Mouse (Mus musculus) liver, adult 2 months (tissue): ENCODE results near the gene Gga1. TPM values are rescaled to one million over a fixed set of nuclear protein-coding genes. Genes with fewer than 3 reads are reported as not detected.

Experiments
- DNase-seq: peaks from one replicate; pipeline ENCODE4 v3.0.0-alpha.2; 2011; ENCODE audit warnings: low read depth, low spot score; ENCODE audit errors: extremely low read depth
- H3K27ac ChIP-seq: fragments of 200-500 bp; replicated peaks from 2 replicates; pipeline ENCODE4 v1.5.1; 2012; ENCODE audit warnings: low read depth, mild to moderate bottlenecking, control low read depth, inconsistent platforms, low read length; ENCODE audit not compliant: insufficient read depth
- H3K27me3 ChIP-seq: fragments of 200-500 bp; 2 replicates; pipeline ENCODE4 v1.6.1; 2012; ENCODE audit warnings: mild to moderate bottlenecking, moderate library complexity, low read length, inconsistent platforms; ENCODE audit not compliant: control insufficient read depth, insufficient read depth
- H3K36me3 ChIP-seq: fragments of 200-500 bp; 2 replicates; pipeline ENCODE4 v1.6.1; 2012; ENCODE audit warnings: low read length, inconsistent platforms; ENCODE audit not compliant: control insufficient read depth, insufficient read depth
- H3K4me1 ChIP-seq: fragments of 200-500 bp; 2 replicates; pipeline ENCODE4 v1.6.1; 2011; ENCODE audit warnings: low read length; ENCODE audit not compliant: control insufficient read depth, insufficient read depth
- H3K4me3 ChIP-seq: fragments of 200-500 bp; 2 replicates; pipeline ENCODE4 v1.5.1; 2011; ENCODE audit warnings: low read depth, mild to moderate bottlenecking, control low read depth, low read length, moderate library complexity; ENCODE audit not compliant: insufficient read depth
- H3K79me2 ChIP-seq: fragments of 200-500 bp; 2 replicates; pipeline ENCODE4 v1.6.1; 2012; ENCODE audit warnings: inconsistent platforms, mild to moderate bottlenecking, low read length, moderate library complexity; ENCODE audit not compliant: control insufficient read depth, insufficient read depth
- H3K9ac ChIP-seq: fragments of 200-500 bp; 2 replicates; pipeline ENCODE4 v1.6.1; 2012; ENCODE audit warnings: low read depth, mild to moderate bottlenecking, control low read depth, inconsistent platforms, low read length
- CTCF ChIP-seq: fragments of 200-500 bp; IDR thresholded peaks from 2 replicates; pipeline ENCODE4 v1.5.1; 2011; ENCODE audit warnings: low read depth, low read length, control low read depth
- POLR2A ChIP-seq: fragments of 200-500 bp; IDR thresholded peaks from 2 replicates; pipeline ENCODE4 v1.6.1; 2011; ENCODE audit warnings: low read length, control low read depth; ENCODE audit not compliant: insufficient read depth; ENCODE audit errors: extremely low read depth
- WGBS: fragments of 180-500 bp; shearing (Covaris S2); methylation state at CpG from one replicate; pipeline ENCODE4 v1.1.7; 2018; 5-methylcytosine and 5-hydroxymethylcytosine counted together
- polyA plus RNA-seq: library from polyadenylated mRNA; depleted of rRNA; stranded (reverse); fragments of >200 nt; gene quantifications from 2 replicates; pipeline ENCODE4 v1.2.3, GENCODE M21; 2012
- total RNA-seq: library from RNA; depleted of rRNA; stranded (reverse); fragments of >200 nt; gene quantifications from 2 replicates; pipeline ENCODE4 v1.2.3, GENCODE M21; 2014

Gene Gga1
- total and polyA plus RNA-seq, 2 experiments, result 4.4 to 42.7 TPM

GRCm38 (mm10) chr15:78897488-78897887, 20.5 kb downstream of the Gga1 start:
- Histone ChIP-seq H3K36me3 (no peaks in the 10 kb centered on the region), H3K27me3 (no peaks in the 10 kb centered on the region), H3K27ac (no peak overlapping the region), H3K9ac (no peak overlapping the region), H3K4me1 (no peaks in the 10 kb centered on the region; the same call in 1 of the 2 replicates), H3K79me2 (no peaks in the 10 kb centered on the region), H3K4me3 (no peak overlapping the region)
- WGBS, result 86% methylated on average over 4 of the region's 4 CpGs
- no peak for DNase-seq
- TF ChIP-seq POLR2A (no peak), CTCF (no peak)

DNA sequence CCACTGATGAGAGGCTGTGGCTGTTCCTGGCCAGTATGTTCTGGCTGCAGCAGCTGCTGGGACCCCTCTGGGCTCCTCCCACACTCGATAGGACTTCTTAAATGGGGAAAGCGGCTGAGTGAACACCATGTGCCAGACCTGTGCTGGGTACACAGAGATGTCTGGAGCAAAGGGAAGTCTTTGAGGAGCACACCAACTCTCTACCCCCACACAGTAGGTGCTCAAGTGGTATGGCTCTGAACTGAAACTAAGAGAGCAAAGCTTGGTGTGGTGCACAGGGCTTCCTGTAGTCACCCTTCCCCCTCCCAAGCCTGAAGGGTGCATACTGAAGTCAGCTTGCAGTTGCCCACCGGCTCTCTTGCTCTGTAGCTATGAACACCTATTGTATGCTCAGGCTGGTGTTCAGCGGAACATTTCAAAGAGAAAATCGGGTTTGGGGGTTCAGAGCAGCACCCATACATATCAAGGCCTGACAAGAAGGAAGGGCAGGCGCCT, 21.6 kb downstream of the Gga1 start:
- Histone ChIP-seq H3K36me3 (no peaks in the 10 kb centered on the region), H3K27me3 (no peaks in the 10 kb centered on the region), H3K4me3 (no peak overlapping the region), H3K27ac (no peak overlapping the region), H3K79me2 (no peaks in the 10 kb centered on the region), H3K4me1 (no peaks in the 10 kb centered on the region; the same call in 1 of the 2 replicates), H3K9ac (no peak overlapping the region)
- no peak for DNase-seq
- WGBS, result 78% methylated on average over 6 of the region's 6 CpGs
- TF ChIP-seq POLR2A, result no peak
- no peak for TF ChIP-seq CTCF

DNA sequence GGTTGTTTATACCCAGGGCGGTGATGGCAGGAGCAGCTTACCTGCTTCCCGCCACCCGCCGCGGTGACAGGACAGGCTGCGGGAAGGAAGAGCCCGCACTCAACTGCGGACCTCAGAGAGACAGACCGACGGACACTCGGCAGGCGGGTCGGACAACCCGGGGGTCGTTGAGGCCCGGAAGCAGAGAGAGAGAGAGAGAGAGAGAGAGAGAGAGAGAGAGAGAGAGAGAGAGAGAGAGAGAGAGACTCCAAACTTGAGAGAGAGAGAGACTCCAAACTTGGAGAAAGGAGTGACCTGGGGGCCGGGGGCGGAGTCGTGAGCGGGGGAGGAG, 22.4 kb downstream of the Gga1 start, which contains the start of gene Gm49510:
Gm49510 (plus strand) TSS at position 259 of the 331 bp plus-strand sequence.
- whole genome bisulfite sequencing, result 4% methylated on average over 20 of the region's 20 CpGs
- Histone ChIP-seq H3K4me1 (no peaks in the 10 kb centered on the region; the same call in 1 of the 2 replicates), H3K4me3 (peak within 1 kb of the TSS; percentile 52), H3K79me2 (no peaks in the 10 kb centered on the region), H3K27ac (peak within 1 kb of the TSS; percentile 3; the same call in 1 of the 2 replicates), H3K36me3 (no peaks in the 10 kb centered on the region), H3K9ac (peak within 1 kb of the TSS; percentile 61), H3K27me3 (no peaks in the 10 kb centered on the region)
- TF ChIP-seq POLR2A, result no peak
- TF ChIP-seq CTCF, result no peak
- no peak for DNase-seq

DNA sequence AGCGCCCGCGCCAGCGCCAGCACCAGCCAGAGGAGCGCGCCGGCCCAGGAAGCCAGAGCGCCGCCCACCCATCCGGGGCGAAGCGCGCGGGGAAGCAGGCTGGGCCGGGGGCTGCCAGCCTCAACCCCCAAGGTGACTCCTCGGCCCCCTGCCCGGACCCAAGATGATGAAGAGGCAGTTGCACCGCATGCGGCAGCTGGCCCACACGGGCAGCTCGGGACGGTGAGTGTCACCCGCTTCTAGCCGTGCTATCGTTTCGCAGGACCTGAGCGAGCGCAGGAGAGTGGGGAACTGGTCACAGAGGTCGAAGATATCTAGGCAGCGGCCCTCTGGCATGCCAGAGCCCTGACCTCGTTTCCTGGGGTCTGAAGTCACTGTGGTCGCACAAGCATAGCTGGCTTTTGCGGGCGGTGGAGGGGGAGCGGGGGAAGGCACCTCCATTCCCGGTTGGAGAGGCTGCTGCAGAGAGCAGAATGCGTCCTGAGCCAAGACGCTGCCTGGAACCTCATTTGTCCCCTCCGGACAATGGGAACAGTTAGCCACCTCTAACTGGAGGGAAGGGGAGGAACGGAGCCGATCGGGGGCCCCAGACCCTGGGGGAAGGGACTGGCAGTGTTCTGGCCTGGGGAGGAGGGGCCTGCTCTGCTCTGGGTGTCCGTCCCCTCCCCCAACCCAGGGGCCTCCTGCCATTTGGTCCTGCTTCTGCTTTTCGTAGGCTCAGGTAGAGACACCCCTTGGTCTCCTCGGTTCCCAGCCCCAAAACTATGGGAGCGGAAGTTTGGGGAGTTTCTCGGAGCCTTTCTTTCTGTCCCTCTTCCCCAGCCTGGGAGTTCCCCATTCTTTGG, 23.0 kb downstream of the Gga1 start, which contains the start of gene Sh3bp1:
Sh3bp1 (plus strand) TSS at position 29 of the 845 bp plus-strand sequence.
- peak within 1 kb of the TSS; percentile 52 for H3K4me3 ChIP-seq
- peak within 1 kb of the TSS; percentile 3; the same call in 1 of the 2 replicates for H3K27ac ChIP-seq
- DNase-seq, result no peak
- no peaks in the 10 kb centered on the region for H3K27me3 ChIP-seq
- TF ChIP-seq CTCF (no peak), POLR2A (0 out of 2 replicates have a peak, but pooled peaks have one; percentile 23)
- 8% methylated on average over 47 of the region's 47 CpGs for WGBS
- H3K9ac ChIP-seq, result peak within 1 kb of the TSS; percentile 61
- H3K79me2 ChIP-seq, result no peaks in the 10 kb centered on the region
- H3K36me3 ChIP-seq, result no peaks in the 10 kb centered on the region
- H3K4me1 ChIP-seq, result no peaks in the 10 kb centered on the region; the same call in 1 of the 2 replicates

DNA sequence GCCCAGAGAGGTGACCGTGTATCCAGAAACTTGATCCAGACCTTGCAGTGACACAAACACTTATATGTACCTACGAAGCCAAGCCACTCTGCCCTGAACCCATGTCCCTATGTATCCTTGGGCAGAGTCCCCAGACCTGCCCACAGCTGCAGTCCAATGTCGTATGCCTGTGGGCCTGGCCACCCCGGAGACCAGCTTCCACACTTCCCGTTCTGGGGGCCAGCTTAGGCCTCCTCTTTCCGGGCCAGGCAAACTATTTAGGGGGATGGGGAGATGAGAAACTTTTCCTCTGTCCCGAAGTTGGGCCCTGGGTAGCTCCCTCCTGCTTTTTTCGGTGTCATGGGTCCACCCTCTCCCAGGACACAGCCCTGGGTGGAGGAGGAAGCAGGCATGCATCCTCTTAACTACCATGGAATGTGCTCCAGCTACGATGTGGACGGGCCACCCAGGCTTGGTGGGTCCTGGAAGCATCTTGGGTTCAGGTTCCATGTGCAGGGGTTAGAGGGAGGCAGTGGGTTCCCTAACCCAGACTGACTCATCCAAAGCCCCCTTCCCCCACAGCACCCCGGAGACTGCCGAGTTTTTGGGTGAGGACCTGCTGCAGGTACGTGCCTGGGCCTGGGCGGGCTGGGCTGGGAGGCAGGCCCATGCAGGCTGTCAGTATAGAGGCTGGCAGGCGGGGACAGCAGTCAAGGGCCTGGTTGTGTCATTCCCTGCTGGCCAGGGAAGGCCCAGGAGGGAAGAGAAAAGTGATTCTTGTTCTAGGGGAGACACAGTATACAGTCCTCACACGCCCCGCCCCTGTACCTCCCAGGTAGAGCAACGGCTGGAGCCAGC, 23.8 kb downstream of the Gga1 start:
- 54% methylated on average over 18 of the region's 18 CpGs for WGBS
- Histone ChIP-seq H3K4me1 (no peaks in the 10 kb centered on the region; the same call in 1 of the 2 replicates), H3K79me2 (no peaks in the 10 kb centered on the region), H3K27ac (no peak overlapping the region), H3K36me3 (no peaks in the 10 kb centered on the region), H3K27me3 (no peaks in the 10 kb centered on the region), H3K9ac (peak overlapping the region; percentile 41; the same call in 1 of the 2 replicates), H3K4me3 (peak overlapping the region; percentile 52)
- DNase-seq, result no peak
- no peak for TF ChIP-seq POLR2A
- TF ChIP-seq CTCF, result no peak
